Mouse (Mus musculus): ENCODE data around the gene Olfr270.

Gene Olfr270

GRCm38 (mm10) chr4:52964247-52964646, at the start of gene Olfr270:
Olfr270 (plus strand) TSS chr4:52964547.
- no peak for DNase-seq (ENCODE audit: low spot score)

GRCm38 (mm10) chr4:52916659-52917310, 47.6 kb upstream of the Olfr270 start:
- no peak for DNase-seq (ENCODE audit: low spot score)

- no peak for DNase-seq (ENCODE audit: low spot score)
Observed at GRCm38 (mm10) chr4:52917311-52917688, 47.0 kb upstream of the Olfr270 start.

- DNase-seq (ENCODE audit: low spot score) = no peak
Observed at GRCm38 (mm10) chr4:52919078-52919477, 45.3 kb upstream of the Olfr270 start, which contains the start of gene Olfr272. Olfr272 (minus strand) TSS chr4:52919178.

GRCm38 (mm10) chr4:52930480-52930879, 33.9 kb upstream of the Olfr270 start:
- DNase-seq (ENCODE audit: low spot score) = no peak

GRCm38 (mm10) chr4:52946665-52947064, 17.7 kb upstream of the Olfr270 start:
- no peak for DNase-seq (ENCODE audit: low spot score)

- no peak for DNase-seq (ENCODE audit: low spot score)
Observed at GRCm38 (mm10) chr4:52949005-52949404, 15.3 kb upstream of the Olfr270 start.

- no peak for DNase-seq (ENCODE audit: low spot score)
Observed at GRCm38 (mm10) chr4:52958693-52959092, 5.7 kb upstream of the Olfr270 start.

- DNase-seq (ENCODE audit: low spot score) = no peak
Observed at GRCm38 (mm10) chr4:52985216-52985615, 20.9 kb downstream of the Olfr270 start.

GRCm38 (mm10) chr4:52986266-52986665, 21.9 kb downstream of the Olfr270 start:
- DNase-seq (ENCODE audit: low spot score) = no peak

- DNase-seq (ENCODE audit: low spot score) = no peak
Observed at GRCm38 (mm10) chr4:52989248-52989647, 24.9 kb downstream of the Olfr270 start, which contains the start of gene Nipsnap3a. Nipsnap3a (plus strand) TSS chr4:52989272.

GRCm38 (mm10) chr4:52999449-52999848, 35.1 kb downstream of the Olfr270 start:
- no peak for DNase-seq (ENCODE audit: low spot score)

- no peak for DNase-seq (ENCODE audit: low spot score)
Observed at GRCm38 (mm10) chr4:53000154-53000553, 35.8 kb downstream of the Olfr270 start.

- no peak for DNase-seq (ENCODE audit: low spot score)
Observed at GRCm38 (mm10) chr4:53009183-53009582, 44.8 kb downstream of the Olfr270 start.

- DNase-seq (ENCODE audit: low spot score) = no peak
Observed at GRCm38 (mm10) chr4:53009871-53010270, 45.5 kb downstream of the Olfr270 start.

- DNase-seq (ENCODE audit: low spot score) = peak; percentile 97
Observed at GRCm38 (mm10) chr4:53011732-53012361, 47.5 kb downstream of the Olfr270 start, which contains the start of gene Nipsnap3b. Nipsnap3b (plus strand) TSS chr4:53011880.

- DNase-seq (ENCODE audit: low spot score) = no peak
Observed at GRCm38 (mm10) chr4:53014421-53014820, 50.1 kb downstream of the Olfr270 start.

- no peak for DNase-seq (ENCODE audit: low spot score)
Observed at GRCm38 (mm10) chr4:53015024-53015423, 50.7 kb downstream of the Olfr270 start.

GRCm38 (mm10) chr4:53018392-53018791, 54.0 kb downstream of the Olfr270 start:
- DNase-seq (ENCODE audit: low spot score) = no peak

Data from urinary bladder, postnatal 14 days (tissue).